Mouse (Mus musculus): Measurements from ENCODE around the gene Igf1r. TPM values are rescaled to one million over a fixed set of nuclear protein-coding genes. Genes with fewer than 3 reads are reported as not detected.

The Igf1r gene
- polyA plus RNA-seq, 1 experiment from 2014 or later, result 13.9 TPM

DNA sequence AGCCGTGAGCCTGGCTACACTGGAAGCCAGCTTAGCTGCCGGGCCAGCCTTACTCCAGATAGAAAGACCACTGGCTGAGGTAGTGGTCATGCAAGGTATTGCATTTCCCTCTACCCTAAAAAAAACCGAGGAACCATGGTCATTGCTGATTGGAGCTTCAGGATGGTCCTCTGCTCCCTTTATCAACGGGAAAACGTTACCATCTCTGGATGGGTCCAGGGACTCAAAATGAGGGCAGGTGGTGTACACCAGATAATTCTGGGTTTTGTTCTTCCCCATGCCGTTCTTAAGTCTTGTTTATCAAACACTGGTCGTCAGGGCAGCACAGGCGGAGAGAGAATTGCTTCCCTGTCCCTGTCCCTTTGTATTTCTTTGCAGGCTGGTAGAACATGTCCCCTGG lies 57.0 kb downstream of the Igf1r start:
- Histone ChIP-seq H3K36me3 (peaks cover 10% of the 10 kb centered on the region; the same call in 1 of the 2 replicates), H3K9me3 (replicated peaks) (no peaks in the 10 kb centered on the region), H3K9ac (no peak overlapping the region), H3K27me3 (no peaks in the 10 kb centered on the region), H3K27ac (peak overlapping the region; percentile 79), H3K4me3 (no peak overlapping the region), H3K4me2 (no peak overlapping the region), H3K4me1 (replicated peaks) (peaks cover 63% of the 10 kb centered on the region)
- 51% methylated on average over 8 of the region's 8 CpGs for WGBS
- no peak for ATAC-seq (replicated peaks; ENCODE audit: insufficient number of reproducible peaks, insufficient read depth, low FRiP score, low read depth)

DNA sequence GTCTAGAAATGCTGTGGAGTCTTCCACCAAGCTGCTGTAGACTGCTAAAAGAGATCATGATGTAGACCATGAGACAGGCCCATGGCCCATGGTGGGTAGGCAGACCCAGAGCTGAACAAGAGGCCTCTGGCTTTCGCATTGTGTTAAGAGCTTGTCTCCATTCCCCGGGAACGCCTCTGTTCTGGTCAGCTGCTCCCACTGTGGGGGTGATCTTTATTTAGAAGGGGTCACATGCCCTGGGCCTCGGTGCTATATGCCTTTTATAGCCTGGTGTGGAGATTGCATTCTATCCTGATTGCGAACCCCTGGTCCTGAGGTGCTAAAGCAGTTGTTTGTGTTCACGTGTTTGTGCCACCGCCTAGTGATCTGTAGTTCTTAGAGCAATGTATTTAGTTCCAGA lies 57.5 kb downstream of the Igf1r start:
- peaks cover 63% of the 10 kb centered on the region for H3K4me1 ChIP-seq (replicated peaks)
- H3K27ac ChIP-seq, result peak overlapping the region; percentile 79
- WGBS, result 38% methylated on average over 7 of the region's 7 CpGs
- ATAC-seq (replicated peaks; ENCODE audit: insufficient number of reproducible peaks, insufficient read depth, low FRiP score, low read depth), result peak; percentile 87
- no peaks in the 10 kb centered on the region for H3K27me3 ChIP-seq
- H3K4me2 ChIP-seq, result no peak overlapping the region
- H3K9me3 ChIP-seq (replicated peaks), result no peaks in the 10 kb centered on the region
- H3K36me3 ChIP-seq, result peaks cover 5% of the 10 kb centered on the region; the same call in 1 of the 2 replicates
- H3K9ac ChIP-seq, result no peak overlapping the region
- no peak overlapping the region for H3K4me3 ChIP-seq

DNA sequence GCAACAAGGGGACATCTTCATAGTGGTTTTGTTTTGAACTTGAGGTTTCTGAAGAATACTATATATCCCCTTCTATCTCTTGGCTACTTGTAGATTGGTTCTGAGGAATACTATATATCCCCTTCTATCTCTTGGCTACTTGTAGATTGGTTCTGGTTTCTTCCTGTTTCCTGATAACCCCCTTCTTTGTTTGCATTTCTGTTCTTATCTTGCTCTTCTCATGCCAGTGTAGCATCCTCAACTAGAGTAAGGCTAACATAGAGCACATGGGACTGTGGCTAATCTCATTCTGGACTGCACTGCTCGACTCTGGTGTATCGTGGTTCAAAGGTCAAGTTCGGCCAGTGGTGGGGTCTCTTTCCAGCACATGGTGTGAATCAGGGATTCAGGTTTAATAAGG lies 58.2 kb downstream of the Igf1r start:
- Histone ChIP-seq H3K36me3 (peaks cover 5% of the 10 kb centered on the region; the same call in 1 of the 2 replicates), H3K9me3 (replicated peaks) (no peaks in the 10 kb centered on the region), H3K27ac (peak overlapping the region; percentile 79), H3K27me3 (no peaks in the 10 kb centered on the region), H3K4me1 (replicated peaks) (peaks cover 63% of the 10 kb centered on the region), H3K4me3 (no peak overlapping the region), H3K4me2 (no peak overlapping the region), H3K9ac (no peak overlapping the region)
- no peak for ATAC-seq (replicated peaks; ENCODE audit: insufficient number of reproducible peaks, insufficient read depth, low FRiP score, low read depth)
- 27% methylated on average over 3 of the region's 3 CpGs for WGBS

DNA sequence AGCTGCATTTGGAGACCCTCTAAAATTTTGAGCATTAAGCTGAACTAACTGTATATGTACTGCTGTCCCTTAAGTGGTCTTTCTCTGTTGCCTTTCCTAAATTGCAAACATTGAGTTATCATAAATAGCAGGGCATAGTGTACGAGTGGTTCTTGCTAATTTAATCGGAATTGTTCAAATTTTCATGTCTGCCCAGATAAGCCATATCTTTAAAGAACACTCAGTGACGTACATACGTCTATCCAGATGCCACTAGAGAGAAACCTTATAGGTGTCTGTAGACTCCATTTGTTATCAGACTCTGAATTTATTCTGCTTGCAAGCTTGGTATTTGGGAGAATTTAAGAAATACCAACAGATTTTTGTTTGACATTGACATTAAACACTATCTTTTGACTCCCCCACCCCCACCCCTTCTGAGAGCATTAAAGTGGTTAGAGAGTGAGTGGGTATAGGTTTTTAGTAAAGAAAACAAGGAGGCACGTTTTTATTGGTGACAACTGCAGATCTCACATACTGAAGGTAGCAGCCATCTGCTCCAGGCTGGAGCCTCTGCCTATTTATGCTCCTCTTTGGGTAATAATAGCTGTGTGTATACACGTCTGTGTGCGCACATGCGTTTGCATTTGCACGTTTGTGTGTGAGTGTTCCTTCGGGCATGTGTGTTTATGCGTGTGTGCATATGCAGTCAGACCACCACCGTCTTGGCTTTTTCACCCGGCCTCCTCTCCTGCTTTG lies 58.9 kb downstream of the Igf1r start:
- Histone ChIP-seq H3K4me1 (replicated peaks) (peaks cover 56% of the 10 kb centered on the region), H3K4me2 (no peak overlapping the region)
- 62% methylated on average over 13 of the region's 13 CpGs for WGBS

DNA sequence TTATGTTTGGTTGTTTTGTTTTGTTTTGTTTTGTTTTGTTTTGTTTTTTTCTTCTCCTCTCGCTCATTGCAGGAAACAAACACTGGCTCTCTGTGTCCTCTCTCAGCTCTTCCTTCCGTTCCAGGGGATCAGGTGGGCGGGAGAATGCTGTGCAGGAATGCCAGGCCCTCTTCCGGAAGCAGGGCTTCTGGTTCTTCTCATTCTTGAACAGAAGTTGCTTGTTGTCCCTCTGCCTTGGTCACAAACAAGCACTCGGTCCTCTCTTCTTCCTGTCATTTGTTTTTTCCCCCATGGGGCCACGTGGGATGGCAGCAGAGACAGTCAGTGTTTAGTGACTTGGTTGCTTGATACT lies 59.5 kb downstream of the Igf1r start:
- peaks cover 5% of the 10 kb centered on the region; the same call in 1 of the 2 replicates for H3K36me3 ChIP-seq
- H3K9me3 ChIP-seq (replicated peaks), result no peaks in the 10 kb centered on the region
- H3K4me3 ChIP-seq, result no peak overlapping the region
- no peaks in the 10 kb centered on the region for H3K27me3 ChIP-seq
- WGBS, result 22% methylated on average over 6 of the region's 6 CpGs
- H3K4me1 ChIP-seq (replicated peaks), result peaks cover 56% of the 10 kb centered on the region
- ATAC-seq (replicated peaks; ENCODE audit: insufficient number of reproducible peaks, insufficient read depth, low FRiP score, low read depth), result no peak
- no peak overlapping the region for H3K9ac ChIP-seq
- H3K4me2 ChIP-seq, result no peak overlapping the region
- H3K27ac ChIP-seq, result peak overlapping the region; percentile 79

More for the DNA sequence above, 58.9 kb downstream of the Igf1r start:
- ATAC-seq (replicated peaks; ENCODE audit: insufficient number of reproducible peaks, insufficient read depth, low FRiP score, low read depth), result no peak
- H3K4me3 ChIP-seq, result no peak overlapping the region
- no peak overlapping the region for H3K9ac ChIP-seq
- peaks cover 5% of the 10 kb centered on the region; the same call in 1 of the 2 replicates for H3K36me3 ChIP-seq
- peak overlapping the region; percentile 79 for H3K27ac ChIP-seq
- H3K9me3 ChIP-seq (replicated peaks), result no peaks in the 10 kb centered on the region
- H3K27me3 ChIP-seq, result no peaks in the 10 kb centered on the region

DNA sequence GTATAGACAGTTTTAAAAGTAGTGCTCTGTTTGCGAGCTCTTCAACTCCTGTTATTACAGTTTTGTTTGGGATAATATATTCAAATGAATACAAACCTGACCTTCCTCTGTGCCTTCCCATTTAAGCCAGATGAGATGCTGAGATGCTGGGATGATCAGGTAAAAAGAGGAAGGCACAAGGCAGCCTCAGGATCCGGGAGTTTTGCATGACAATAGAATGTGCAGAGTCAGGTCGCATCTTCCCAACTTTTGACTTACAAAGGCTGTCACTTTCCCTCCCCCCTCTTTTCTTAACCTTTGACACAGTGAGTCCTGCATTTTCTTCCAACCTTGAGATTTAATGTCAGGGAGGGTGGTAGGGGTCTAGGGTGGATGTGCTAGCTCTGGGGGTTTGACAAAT lies 61.9 kb downstream of the Igf1r start:
- Histone ChIP-seq H3K36me3 (peaks cover under 1% of the 10 kb centered on the region; the same call in 1 of the 2 replicates), H3K4me3 (no peak overlapping the region), H3K27ac (no peak overlapping the region), H3K9ac (no peak overlapping the region), H3K4me2 (no peak overlapping the region), H3K27me3 (no peaks in the 10 kb centered on the region), H3K4me1 (replicated peaks) (peaks cover 70% of the 10 kb centered on the region), H3K9me3 (replicated peaks) (no peaks in the 10 kb centered on the region)
- 87% methylated on average over 3 of the region's 3 CpGs for WGBS
- no peak for ATAC-seq (replicated peaks; ENCODE audit: insufficient number of reproducible peaks, insufficient read depth, low FRiP score, low read depth)

DNA sequence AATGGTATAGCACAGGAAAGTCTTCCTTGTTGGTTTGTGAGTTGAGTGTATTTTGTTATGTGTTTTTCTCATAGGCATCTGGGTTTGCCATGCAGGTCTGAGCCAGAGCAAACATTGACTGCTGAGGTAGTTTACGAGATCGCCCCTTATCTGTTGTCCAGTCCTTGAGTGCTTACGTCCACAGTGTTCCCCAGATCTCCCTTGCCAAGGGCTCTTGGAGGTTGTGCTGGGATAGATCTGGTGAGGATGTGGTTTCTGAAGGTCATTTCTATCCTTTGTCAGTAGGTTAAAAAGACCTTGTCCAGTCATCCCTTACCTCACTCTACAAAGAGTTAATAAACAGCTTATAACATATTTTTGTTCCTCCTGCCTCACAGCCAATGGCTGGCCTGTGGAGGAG lies 62.8 kb downstream of the Igf1r start:
- H3K27me3 ChIP-seq, result no peaks in the 10 kb centered on the region
- no peak overlapping the region for H3K4me3 ChIP-seq
- H3K27ac ChIP-seq, result no peak overlapping the region

DNA sequence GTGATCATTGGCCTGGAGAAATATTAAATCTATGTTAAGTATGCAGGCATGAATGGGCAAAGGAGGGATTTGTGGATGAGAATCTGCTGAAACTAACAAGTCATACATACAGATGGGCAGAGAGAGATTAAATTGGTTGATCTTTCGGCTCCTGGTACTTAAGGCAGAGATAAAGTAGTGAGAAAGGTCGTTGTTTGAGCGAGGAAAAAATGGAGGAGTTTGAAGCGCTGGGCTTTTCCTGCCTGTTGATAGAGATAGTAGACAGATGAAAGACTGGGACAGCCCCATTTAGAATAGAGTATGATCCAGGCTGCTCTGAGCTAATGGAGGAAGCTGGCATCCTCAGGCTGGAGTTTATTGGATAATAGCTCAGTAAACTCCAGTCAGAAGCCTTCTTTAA lies 65.4 kb downstream of the Igf1r start:
- peak overlapping the region; percentile 44 for H3K27ac ChIP-seq

More for the DNA sequence above, 62.8 kb downstream of the Igf1r start:
- WGBS, result 67% methylated on average over 3 of the region's 3 CpGs
- no peaks in the 10 kb centered on the region for H3K9me3 ChIP-seq (replicated peaks)
- H3K9ac ChIP-seq, result no peak overlapping the region
- H3K4me2 ChIP-seq, result no peak overlapping the region
- no peaks in the 10 kb centered on the region for H3K36me3 ChIP-seq
- peaks cover 69% of the 10 kb centered on the region for H3K4me1 ChIP-seq (replicated peaks)
- ATAC-seq (replicated peaks; ENCODE audit: insufficient number of reproducible peaks, insufficient read depth, low FRiP score, low read depth), result no peak

DNA sequence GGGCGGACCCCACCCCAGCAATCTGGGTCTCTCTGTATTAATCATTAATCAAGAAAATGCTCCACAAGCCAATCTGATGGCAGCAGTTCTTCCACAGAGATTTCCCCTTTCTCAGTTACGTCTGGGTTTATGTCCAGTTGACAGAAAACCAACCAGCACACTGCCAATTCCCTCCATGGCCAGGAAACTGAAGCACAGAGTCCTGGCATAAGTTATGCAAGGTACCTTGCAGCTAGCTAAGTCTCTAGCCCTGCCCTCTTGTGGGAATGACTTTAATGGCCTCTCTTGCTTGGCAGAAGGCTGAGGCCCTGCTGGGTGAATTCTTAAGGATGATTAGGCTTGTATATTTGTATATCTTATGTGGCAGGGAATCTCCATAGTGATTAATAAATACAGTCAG lies 67.9 kb downstream of the Igf1r start:
- Histone ChIP-seq H3K4me3 (no peak overlapping the region), H3K9ac (no peak overlapping the region), H3K27ac (0 out of 2 replicates have a peak overlapping the region, but pooled peaks have one; percentile 77), H3K4me2 (no peak overlapping the region), H3K36me3 (no peaks in the 10 kb centered on the region), H3K27me3 (no peaks in the 10 kb centered on the region), H3K4me1 (replicated peaks) (peaks cover 72% of the 10 kb centered on the region), H3K9me3 (replicated peaks) (no peaks in the 10 kb centered on the region)
- 83% methylated on average over 2 of the region's 2 CpGs for WGBS
- no peak for ATAC-seq (replicated peaks; ENCODE audit: insufficient number of reproducible peaks, insufficient read depth, low FRiP score, low read depth)

More for the DNA sequence above, 65.4 kb downstream of the Igf1r start:
- no peaks in the 10 kb centered on the region for H3K27me3 ChIP-seq
- H3K4me1 ChIP-seq (replicated peaks), result peaks cover 64% of the 10 kb centered on the region
- no peaks in the 10 kb centered on the region for H3K36me3 ChIP-seq
- H3K4me3 ChIP-seq, result no peak overlapping the region
- WGBS, result 25% methylated on average over 4 of the region's 4 CpGs
- H3K9ac ChIP-seq, result no peak overlapping the region
- H3K9me3 ChIP-seq (replicated peaks), result no peaks in the 10 kb centered on the region
- ATAC-seq (replicated peaks; ENCODE audit: insufficient number of reproducible peaks, insufficient read depth, low FRiP score, low read depth), result no peak
- no peak overlapping the region for H3K4me2 ChIP-seq

DNA sequence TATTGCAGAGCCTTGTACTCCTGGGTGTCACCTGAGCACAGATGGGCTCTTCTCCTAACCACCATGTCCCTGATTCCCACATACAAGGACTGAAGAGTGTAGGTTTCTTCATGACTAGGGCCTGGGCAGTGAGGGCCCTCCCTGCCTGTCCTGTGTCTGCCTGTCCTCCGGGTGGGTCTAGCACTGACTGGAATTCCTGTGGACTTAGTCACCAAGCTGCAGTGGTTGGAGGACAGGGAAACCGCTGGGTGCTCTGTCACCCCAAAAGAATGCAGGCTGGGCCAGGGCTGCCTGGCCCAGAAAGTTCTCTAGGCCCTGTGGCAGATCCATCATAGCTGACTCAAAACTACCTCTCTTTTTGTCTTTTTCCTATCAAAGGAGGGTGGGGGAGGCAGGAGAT lies 69.1 kb downstream of the Igf1r start:
- H3K4me2 ChIP-seq, result no peak overlapping the region
- peak; percentile 90 for ATAC-seq (replicated peaks; ENCODE audit: insufficient number of reproducible peaks, insufficient read depth, low FRiP score, low read depth)

DNA sequence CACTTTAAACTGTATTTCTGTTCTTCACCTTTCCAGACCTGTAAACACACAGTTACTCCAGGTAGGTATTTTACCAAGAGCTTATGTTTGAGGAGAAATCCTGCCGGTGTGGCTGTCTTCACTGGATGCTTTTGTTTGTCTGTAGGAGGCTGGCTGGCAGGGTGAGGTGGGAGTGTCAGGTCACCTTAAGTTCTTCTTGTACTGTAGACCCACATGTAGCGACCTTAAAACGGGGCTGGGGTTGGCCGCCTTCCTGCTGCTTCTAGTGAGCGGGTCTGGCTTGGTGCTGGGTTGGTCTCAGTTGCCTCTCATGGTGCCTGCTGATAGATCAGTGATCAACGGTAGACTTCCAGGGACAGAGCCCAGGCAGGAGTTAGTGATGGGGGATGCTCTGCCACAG lies 69.6 kb downstream of the Igf1r start:
- Histone ChIP-seq H3K27ac (peak overlapping the region; percentile 77), H3K4me3 (no peak overlapping the region), H3K4me2 (no peak overlapping the region), H3K4me1 (replicated peaks) (peaks cover 75% of the 10 kb centered on the region), H3K9ac (no peak overlapping the region), H3K27me3 (no peaks in the 10 kb centered on the region), H3K9me3 (replicated peaks) (no peaks in the 10 kb centered on the region), H3K36me3 (no peaks in the 10 kb centered on the region)
- WGBS, result 51% methylated on average over 6 of the region's 6 CpGs
- no peak for ATAC-seq (replicated peaks; ENCODE audit: insufficient number of reproducible peaks, insufficient read depth, low FRiP score, low read depth)

More for the DNA sequence above, 69.1 kb downstream of the Igf1r start:
- Histone ChIP-seq H3K9ac (no peak overlapping the region), H3K4me1 (replicated peaks) (peaks cover 80% of the 10 kb centered on the region), H3K27me3 (no peaks in the 10 kb centered on the region), H3K27ac (peak overlapping the region; percentile 77), H3K4me3 (no peak overlapping the region), H3K9me3 (replicated peaks) (no peaks in the 10 kb centered on the region), H3K36me3 (no peaks in the 10 kb centered on the region)
- WGBS, result 13% methylated on average over 2 of the region's 2 CpGs

DNA sequence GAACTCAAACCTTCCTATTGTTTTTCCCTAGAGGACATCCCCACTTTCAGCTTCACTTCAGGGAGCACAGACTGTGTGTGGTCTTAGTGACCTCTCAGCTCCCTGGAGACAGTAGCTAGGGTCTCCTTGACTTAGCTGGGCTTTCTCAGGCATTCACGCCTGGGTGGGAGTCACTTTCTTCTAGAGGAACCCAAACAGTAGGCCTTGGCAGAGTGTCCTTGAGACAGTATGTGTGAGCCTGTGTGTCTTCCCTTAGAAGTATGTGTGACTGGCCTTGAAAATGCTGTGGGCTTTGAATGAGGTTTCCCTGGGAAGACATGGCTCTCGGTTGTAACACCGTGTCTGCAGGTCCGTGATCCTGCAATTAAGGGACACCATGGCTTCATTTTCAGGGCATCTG lies 71.3 kb downstream of the Igf1r start:
- H3K27ac ChIP-seq, result no peak overlapping the region
- H3K4me1 ChIP-seq (replicated peaks), result peaks cover 69% of the 10 kb centered on the region
- 92% methylated on average over 4 of the region's 4 CpGs for WGBS

More for the DNA sequence above, 71.3 kb downstream of the Igf1r start:
- no peaks in the 10 kb centered on the region for H3K27me3 ChIP-seq
- no peak overlapping the region for H3K4me2 ChIP-seq
- H3K9ac ChIP-seq, result no peak overlapping the region
- no peaks in the 10 kb centered on the region for H3K36me3 ChIP-seq
- H3K9me3 ChIP-seq (replicated peaks), result no peaks in the 10 kb centered on the region
- no peak for ATAC-seq (replicated peaks; ENCODE audit: insufficient number of reproducible peaks, insufficient read depth, low FRiP score, low read depth)
- no peak overlapping the region for H3K4me3 ChIP-seq
